Mouse (Mus musculus): ENCODE data around the gene Vmn1r1.
"Not testable (repeated sequence)": the region's sequence is repeated elsewhere in the genome, so short reads cannot be mapped to it uniquely, and the experiment has no call there.

DNA sequence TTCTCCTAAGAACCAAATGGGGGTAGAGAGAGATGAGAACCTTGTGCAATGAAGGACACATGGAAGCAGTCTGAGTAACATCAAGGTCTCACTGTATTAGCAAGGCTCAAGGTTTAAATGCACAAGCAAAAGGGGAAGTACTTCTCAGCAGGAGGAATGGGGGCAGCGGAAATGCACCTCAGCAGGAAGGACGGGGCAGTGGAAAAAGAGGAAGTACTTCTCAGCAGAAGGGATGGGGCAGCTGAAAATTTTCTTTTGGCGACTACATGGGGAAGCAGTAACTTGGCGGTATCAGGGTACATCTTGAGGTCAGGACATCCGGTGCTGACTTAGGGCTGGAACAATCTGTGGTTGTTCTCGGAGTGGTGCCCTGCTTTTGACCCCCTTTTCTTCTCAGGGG, 5.9 kb upstream of the Vmn1r1 start:
- TF ChIP-seq CTCF (IDR thresholded peaks at IDR 0.05; ENCODE audit: control insufficient read depth, insufficient read depth, insufficient replicate concordance, low read depth, low read length); POLR2A (IDR thresholded peaks at IDR 0.05; ENCODE audit: control insufficient read depth, low read depth, low read length): not testable (repeated sequence)
